Mouse (Mus musculus) CH12.LX (cell line): ENCODE measurements around the gene Fbxo39.

Experiments
- CTCF ChIP-seq, 2 experiments: IDR thresholded peaks in 1 of 2; conservative IDR thresholded peaks in 1 of 2; 2 replicates each; pipeline ENCODE4 v1.5.1; 2011 to 2012; ENCODE audit warnings: low read depth in 2 of 2, low read length in 2 of 2, improper control_type of control experiment in 1 of 2, inconsistent platforms in 1 of 2, mild to moderate bottlenecking in 1 of 2, moderate library complexity in 1 of 2
- ZMIZ1 ChIP-seq: IDR thresholded peaks from 2 replicates; pipeline ENCODE4 v1.6.1; 2012; ENCODE audit warnings: low read depth, mild to moderate bottlenecking, inconsistent platforms, low read length, improper control_type of control experiment

DNA sequence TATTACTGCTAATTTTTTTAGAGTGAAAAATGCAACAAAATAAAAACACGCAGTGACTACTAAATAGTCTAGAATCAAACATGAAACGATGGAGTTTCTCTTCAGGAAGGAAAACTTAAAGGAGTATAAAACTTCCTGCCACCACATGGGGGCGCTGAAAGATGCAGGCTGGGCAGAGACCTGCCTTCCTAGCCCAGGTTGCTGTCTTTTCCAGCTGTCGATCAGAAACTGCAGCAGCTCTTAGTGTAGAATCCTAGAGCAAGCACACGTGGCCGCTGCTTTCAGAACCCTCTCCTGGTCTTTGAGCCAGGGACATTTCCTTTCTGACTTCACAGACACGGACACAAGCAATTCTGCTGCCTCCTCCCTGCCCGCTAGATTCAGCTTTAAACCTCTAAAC, 29.7 kb downstream of the Fbxo39 start:
- TF ChIP-seq CTCF (conservative IDR thresholded peaks at IDR 0.05 in 1 of 2, IDR thresholded peaks at IDR 0.05 in 1 of 2; ENCODE audit: low read depth in 2 of 2, low read length in 2 of 2) (peak; percentile 23 to 87; a peak in 3 of 4 replicates), ZMIZ1 (no peak)
